Mouse (Mus musculus) kidney, postnatal 10 days (tissue): ENCODE data around the gene Sema3a.

ENCODE experiments used
- DNase-seq: peaks from one replicate; pipeline ENCODE4 v3.0.0; 2021; ENCODE audit warnings: mixed read lengths

Sema3a gene

DNA sequence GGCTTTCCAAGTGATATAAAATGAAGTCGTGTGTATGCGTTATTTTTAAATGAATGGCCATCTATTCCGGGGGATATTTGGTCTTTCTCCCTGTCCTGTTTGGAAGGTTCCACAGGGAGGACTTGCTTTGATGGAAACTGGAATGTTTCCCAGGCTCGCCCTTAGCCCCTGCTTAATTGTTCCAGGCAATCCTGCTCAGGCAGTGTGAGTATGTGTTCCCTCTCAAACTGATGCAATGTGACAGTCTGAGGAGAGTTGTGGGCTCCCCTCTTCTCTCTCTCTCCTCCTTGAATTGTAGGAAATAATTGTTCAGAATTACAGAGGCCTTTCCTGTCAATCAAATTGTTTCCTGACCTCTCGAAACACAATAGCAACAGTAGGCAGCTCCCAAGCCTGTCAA, 202.1 kb downstream of the Sema3a start:
- no peak for DNase-seq

DNA sequence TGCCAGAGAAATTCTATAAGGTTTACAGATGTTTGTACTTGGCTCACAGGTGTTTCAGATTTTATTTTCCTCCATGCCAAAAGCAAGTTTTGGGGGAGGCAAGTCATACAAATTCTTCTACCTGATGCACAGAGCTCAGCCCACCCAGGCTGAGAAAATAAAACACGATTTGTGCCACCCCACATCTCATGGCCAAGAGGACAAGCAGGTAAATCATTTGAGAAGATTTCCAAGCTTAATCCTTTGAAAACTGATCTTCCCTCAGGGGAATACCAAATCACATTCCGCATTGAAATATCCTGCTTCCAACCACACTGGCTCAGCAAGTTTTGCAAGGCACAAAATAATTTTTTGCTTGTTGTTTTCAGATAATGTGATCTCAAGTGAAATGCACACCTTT, 206.2 kb downstream of the Sema3a start:
- no peak for DNase-seq

DNA sequence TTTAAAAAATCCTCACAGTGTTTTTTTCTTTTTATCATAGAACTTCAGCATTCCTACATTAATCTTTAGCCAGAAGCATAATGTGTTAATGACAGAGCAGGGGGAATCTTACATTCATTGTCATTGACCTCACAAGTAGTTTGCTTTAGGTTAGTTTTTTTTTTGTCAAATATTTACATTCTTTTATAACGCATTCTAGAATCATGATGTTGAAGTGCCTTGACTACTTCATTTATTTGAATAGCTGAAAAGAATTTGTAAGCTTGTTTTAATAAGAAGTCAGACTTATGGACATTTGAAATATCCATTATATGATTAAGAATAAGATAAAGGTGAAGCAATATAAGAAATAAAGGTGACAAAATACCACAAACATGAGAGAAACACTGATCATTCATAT, 212.5 kb downstream of the Sema3a start:
- no peak for DNase-seq

- no peak for DNase-seq
Measured at GRCm38 (mm10) chr5:13347068-13347467, 221.9 kb downstream of the Sema3a start.

DNA sequence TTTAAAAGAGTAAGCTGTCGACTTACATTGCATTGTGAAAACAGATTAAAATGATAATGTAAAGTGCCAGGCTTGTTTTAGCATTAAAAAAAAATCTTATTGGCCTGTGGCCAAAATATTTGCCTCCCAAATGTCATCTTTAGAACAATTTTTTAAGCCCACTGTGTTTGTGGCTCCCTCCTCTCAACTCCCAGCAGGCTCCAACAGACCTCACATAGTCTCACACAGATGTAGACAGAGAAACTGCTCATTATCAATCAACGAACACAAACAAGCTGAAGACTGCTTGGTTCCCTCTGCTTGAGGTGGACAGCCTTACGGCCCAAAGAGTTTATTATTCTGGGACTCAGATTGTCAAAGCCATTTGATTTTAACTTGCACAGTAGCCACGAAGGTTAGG, 226.4 kb downstream of the Sema3a start:
- no peak for DNase-seq

- DNase-seq: no peak
Measured at GRCm38 (mm10) chr5:13352995-13353394, 227.8 kb downstream of the Sema3a start.

DNA sequence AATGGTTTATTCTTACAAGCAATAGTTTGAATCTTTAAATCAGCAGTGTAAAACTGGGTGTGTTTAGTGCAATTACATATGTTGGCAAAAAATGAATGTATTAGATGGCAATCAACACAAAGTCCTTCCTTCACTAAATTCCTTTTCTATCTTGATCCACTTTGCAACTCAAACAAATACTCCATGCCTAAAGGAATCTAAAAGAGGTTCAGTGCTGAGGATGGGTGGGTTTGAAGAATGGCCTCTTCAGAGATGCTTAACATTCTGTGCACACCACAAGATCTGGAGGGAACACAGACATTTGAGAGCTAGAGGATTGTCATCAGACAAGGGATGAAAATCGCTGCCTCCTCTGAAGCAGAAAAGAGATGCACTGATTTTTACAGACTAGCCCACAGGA, 228.3 kb downstream of the Sema3a start:
- no peak for DNase-seq

DNA sequence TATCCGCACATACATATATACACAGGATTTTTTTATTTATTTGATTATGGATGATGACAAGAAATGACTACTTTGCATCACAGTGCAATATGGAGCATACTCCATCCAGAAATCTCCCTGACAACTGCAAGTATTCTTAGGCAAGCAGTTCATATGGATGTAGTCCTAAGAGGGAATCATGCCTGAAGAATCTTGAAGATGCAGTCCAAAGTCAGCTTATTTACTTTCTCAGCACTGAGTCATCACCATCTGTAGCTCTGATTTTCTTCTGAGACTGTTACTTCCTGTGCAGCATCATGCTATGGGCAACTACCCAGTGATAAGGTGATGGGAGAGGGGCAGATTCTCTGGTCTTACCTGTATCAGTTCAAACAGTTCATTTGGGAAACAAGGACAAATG, 229.7 kb downstream of the Sema3a start:
- no peak for DNase-seq

- DNase-seq: no peak
Measured at GRCm38 (mm10) chr5:13358770-13359169, 233.6 kb downstream of the Sema3a start.

DNA sequence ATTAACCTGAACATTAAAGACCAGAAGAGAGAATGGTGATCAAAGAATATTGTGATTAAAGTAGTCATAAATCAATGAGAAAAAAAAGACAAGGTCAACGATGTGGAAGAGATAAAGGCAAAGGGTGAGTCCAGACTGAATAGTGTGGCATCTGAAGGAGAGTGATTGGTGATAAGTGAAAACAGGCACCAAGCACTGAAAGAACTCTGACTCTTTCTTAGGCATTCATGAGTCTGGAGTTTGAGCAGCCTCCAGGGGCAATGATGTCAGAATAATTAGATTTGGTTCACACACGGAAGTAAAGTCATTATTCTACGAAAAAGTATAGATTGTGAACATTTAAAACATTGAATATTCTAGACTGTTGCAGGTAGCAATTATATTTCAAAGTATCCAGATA, 235.5 kb downstream of the Sema3a start:
- DNase-seq: no peak

DNA sequence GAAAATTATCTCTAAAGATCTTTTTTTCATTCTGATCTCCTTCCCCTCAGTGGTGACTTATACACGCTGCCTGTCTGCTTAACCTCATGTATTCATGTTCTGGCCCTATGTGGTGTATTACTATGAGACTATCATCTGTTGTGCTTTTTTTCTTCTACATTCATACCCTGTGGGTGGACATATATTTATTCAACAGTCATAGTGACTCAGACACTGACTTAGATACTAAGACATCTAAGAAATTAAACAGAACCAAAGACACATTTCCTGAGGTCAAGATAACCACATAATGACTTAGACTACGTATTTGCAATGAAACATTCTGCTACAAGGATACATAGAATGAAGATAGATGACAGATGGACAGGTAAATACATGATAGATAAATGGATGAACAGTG, 239.9 kb downstream of the Sema3a start:
- no peak for DNase-seq

- DNase-seq: no peak
Measured at GRCm38 (mm10) chr5:13379223-13379622, 254.0 kb downstream of the Sema3a start.

DNA sequence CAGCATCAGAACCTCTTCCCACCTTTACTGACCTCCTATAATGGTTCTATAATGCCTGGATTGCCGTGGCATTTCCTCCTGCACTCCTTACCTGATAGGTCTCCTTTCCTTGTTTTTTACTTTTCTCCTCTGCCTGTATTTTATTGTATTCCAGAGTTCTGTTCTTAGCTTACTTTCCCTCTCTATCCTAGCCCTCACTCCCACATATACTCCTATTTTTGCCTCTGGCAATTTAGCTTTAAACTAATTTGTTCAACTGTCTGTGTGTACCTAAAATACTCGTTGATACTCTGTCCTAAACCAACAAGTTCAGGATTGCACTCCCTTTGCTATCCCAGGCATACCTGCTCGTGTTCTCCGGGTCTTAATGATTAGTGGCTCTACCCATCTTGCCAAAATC, 258.8 kb downstream of the Sema3a start:
- no peak for DNase-seq

- DNase-seq: no peak
Measured at GRCm38 (mm10) chr5:13384714-13385113, 259.5 kb downstream of the Sema3a start.

DNA sequence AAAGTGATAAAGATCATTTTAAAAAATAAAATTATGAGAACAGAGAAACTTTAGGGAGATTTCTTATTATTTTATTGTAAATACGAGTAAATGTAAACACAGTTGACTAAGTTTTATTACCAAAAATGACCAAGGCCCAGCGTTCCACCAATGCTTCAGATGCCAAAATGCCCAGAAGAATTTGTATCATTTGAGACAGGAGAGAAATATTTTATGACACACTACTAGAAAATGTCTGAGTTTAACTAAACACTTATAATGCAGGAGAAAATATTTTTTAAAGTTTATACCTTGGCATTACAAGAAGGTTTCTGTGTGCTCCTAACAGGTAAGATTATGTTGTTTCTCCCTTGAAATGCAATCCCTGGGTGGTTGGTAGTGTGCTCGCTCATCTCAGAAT, 261.4 kb downstream of the Sema3a start:
- no peak for DNase-seq

DNA sequence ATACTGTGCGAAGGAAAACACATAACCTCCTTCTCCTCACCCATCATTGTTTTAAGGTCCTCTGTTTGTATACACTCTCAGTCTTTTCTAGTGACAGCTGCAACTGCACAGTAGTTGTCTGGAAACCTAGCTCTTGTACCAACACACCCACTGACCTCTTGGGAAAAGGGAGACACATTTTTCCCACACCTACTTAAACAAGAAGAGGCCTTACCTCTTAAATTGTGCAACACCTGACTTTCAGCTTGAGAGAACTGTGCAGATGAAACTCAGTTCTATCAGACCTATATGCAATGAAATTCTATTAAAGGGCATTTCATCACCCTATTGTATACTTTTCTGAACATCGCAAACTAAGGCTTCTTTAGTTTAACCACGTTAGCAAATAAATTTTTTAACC, 262.5 kb downstream of the Sema3a start:
- no peak for DNase-seq

DNA sequence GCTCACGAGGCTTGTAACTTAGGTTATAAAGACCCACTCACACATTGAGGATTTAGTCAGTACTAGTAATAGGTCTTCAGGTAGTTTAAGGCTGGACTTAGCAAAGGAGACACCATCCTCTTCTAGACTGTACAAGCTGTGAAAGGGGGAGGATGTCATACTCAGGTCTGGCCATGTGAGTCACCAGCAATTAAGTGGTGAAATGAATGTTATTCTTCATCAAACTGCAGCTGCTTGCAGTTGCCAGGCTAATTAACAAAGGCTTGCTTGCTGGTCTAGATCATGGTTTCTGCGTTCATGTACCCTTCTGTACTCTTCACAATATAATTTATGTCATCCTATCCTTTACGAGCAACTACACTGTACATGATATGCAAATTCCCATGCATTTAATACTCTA, 264.8 kb downstream of the Sema3a start:
- DNase-seq: no peak

GRCm38 (mm10) chr5:13405432-13405831, 280.2 kb downstream of the Sema3a start:
- DNase-seq: no peak

- DNase-seq: no peak
Measured at GRCm38 (mm10) chr5:13406131-13406530, 280.9 kb downstream of the Sema3a start.

DNA sequence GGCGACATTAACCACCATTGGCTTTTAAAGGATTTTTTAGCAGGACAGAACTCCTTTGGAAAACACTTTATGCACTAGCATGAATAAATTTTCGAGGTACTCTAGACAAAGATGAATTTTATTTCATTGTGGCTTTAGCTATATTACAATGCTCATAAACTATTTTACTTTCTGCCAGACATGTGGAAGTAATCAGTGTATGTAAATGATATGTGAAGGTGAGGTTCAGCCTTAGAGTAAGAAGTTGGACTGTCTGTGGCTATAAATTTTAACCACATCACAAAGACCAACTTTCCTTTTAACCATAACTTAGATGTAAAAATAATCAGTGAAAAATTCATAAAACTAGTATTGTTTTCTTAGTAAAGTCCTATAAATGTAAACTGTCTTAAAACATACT, 286.7 kb downstream of the Sema3a start:
- DNase-seq: no peak

DNA sequence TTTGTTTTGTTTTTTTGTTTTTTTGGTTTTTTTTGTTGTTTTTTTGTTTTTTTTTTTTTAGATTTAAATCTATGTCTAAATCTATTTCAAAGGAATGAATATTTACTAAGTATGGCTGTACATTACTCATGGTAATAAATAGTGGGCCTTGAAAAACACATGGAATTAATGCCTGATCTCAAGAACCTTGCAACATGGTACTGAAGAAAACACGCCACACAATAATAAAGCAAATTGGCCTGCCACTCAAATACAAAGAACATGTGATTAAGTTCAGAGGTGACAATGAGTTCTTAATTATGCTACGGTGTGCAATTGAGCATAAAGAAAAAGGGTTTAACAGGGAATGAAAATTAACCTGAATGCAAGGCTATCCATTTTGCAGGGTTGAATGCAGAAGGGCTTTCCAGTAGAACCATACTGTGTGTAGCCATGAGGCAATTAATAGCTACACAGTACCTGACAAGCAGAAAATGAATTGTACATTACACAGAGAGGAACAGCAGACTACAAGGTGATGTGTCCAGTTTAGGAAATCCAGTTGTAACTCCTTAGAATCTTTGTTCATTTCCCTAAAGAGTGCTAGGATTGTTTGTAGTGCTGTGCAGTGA, 288.8 kb downstream of the Sema3a start:
- no peak for DNase-seq

- DNase-seq: no peak
Measured at GRCm38 (mm10) chr5:13416960-13417710, 291.9 kb downstream of the Sema3a start.

GRCm38 (mm10) chr5:13421276-13421925, 296.2 kb downstream of the Sema3a start:
- DNase-seq: no peak

GRCm38 (mm10) chr5:13428702-13429101, 303.5 kb downstream of the Sema3a start:
- peak; percentile 26 for DNase-seq
